8 mouse cellular contexts compared by ENCODE assay signal in the genomic region with DNA sequence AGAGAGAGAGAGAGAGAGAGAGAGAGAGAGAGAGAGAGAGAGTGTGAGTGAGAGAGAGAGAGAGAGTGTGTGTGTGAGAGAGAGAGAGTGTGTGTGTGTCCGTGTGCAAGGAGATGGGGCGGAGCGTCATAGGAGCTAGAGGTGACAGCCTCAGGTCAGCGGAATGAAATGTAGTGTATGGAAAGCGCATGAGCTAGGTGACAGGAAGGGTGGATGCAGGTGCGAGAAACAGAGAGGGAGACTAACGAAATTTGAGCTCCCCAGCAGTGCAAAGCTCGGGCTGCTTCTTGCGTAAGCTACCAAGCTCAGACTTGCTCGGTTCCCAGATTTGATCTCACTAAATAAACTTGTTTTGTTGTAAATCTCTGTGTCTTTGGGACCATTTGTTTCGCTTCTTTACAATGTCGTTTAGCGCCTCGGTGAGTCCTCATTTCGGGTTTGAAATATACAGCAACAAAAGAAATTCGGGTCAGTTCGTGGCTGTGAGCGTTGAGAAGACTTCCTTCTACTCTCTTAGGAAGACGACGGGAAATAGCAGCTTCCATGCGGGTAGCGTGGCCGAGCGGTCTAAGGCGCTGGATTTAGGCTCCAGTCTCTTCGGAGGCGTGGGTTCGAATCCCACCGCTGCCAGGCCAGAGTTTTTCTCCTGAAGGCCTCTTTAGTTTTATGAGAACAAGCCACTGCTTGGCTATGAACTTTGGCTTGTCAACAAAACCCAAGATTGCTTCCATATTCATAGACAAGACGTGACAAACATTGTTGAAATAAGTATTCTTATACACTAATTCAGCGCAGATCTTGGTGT. TPM values are rescaled to one million over a fixed set of nuclear protein-coding genes. Genes with fewer than 3 reads are reported as not detected.
DNase-seq lines count a peak whose midpoint lies in the region; ATAC-seq lines count a peak whose summit lies in the region.

No protein-coding gene starts in this region.

- peaks cover 8% of the 10 kb centered on the region; the same call in 1 of the 2 replicates for H3K27me3 ChIP-seq in embryonic facial prominence, embryonic 11.5 days (ENCODE audit: control insufficient read depth, insufficient read depth, low read length)
- H3K27me3 ChIP-seq in midbrain, embryonic 11.5 days (ENCODE audit: control insufficient read depth, insufficient read depth, low read length) = peaks cover 12% of the 10 kb centered on the region

- H3K4me3 ChIP-seq in embryonic facial prominence, embryonic 11.5 days (ENCODE audit: low read depth, low read length) = peak overlapping the region; percentile 75
- H3K4me3 ChIP-seq in midbrain, embryonic 11.5 days (ENCODE audit: low read depth, low read length) = peak overlapping the region; percentile 59

- no peak overlapping the region for H3K27ac ChIP-seq in embryonic facial prominence, embryonic 11.5 days (replicated peaks; ENCODE audit: low read depth, low read length)
- 0 out of 2 replicates have a peak overlapping the region, but pooled peaks have one; percentile 8 for H3K27ac ChIP-seq in midbrain, embryonic 11.5 days (ENCODE audit: low read depth, low read length)

- under 1% methylated on average over 31 of the region's 31 CpGs for WGBS in embryonic facial prominence, embryonic 11.5 days
- WGBS in midbrain, embryonic 11.5 days = under 1% methylated on average over 31 of the region's 31 CpGs

- ATAC-seq in cerebellum, adult (ENCODE audit: insufficient number of reproducible peaks, low FRiP score, low TSS enrichment) = no peak
- ATAC-seq in embryonic facial prominence, embryonic 11.5 days (replicated peaks; ENCODE audit: insufficient number of reproducible peaks, low FRiP score, low TSS enrichment, low read depth) = peak; percentile 31
- peak; percentile 74 for ATAC-seq in midbrain, embryonic 11.5 days (ENCODE audit: low FRiP score)

- no peaks in the 10 kb centered on the region for H3K36me3 ChIP-seq in embryonic facial prominence, embryonic 11.5 days (replicated peaks; ENCODE audit: control insufficient read depth, insufficient read depth, low read depth, low read length)
- H3K36me3 ChIP-seq in midbrain, embryonic 11.5 days (ENCODE audit: control insufficient read depth, insufficient read depth, low read length) = no peaks in the 10 kb centered on the region

- DNase-seq in cerebellum, adult 11 months = peak; percentile 87
- DNase-seq in embryonic facial prominence, embryonic 11.5 days (ENCODE audit: low spot score) = peak; percentile 98
- peak; percentile 98 for DNase-seq in heart, adult 11 months
- DNase-seq in kidney, adult 11 months = peak; percentile 88
- peak; percentile 90 for DNase-seq in left cerebral cortex, postnatal 4 days
- peak; percentile 100 for DNase-seq in midbrain, embryonic 11.5 days (ENCODE audit: low spot score, missing footprints)
- DNase-seq in right cerebral cortex, postnatal 4 days = peak; percentile 93

- H3K9ac ChIP-seq in embryonic facial prominence, embryonic 11.5 days (replicated peaks; ENCODE audit: low read length) = peak overlapping the region; percentile 29; the same call in 1 of the 2 replicates
- peak overlapping the region; percentile 58 for H3K9ac ChIP-seq in midbrain, embryonic 11.5 days (ENCODE audit: low read length)

- H3K4me2 ChIP-seq in embryonic facial prominence, embryonic 11.5 days (ENCODE audit: low read depth, low read length) = peak overlapping the region; percentile 97
- peak overlapping the region; percentile 87 for H3K4me2 ChIP-seq in midbrain, embryonic 11.5 days

- intact Hi-C loops in left cerebral cortex, postnatal 4 days (cut with DNase I) = loop anchor here (2.0 kb wide), 1 partner anchor 61 kb away; no protein-coding TSS in a partner anchor

- peaks cover 3% of the 10 kb centered on the region for H3K4me1 ChIP-seq in embryonic facial prominence, embryonic 11.5 days (ENCODE audit: control insufficient read depth, insufficient read depth, low read length)
- H3K4me1 ChIP-seq in midbrain, embryonic 11.5 days (ENCODE audit: control insufficient read depth, insufficient read depth, low read length) = peaks cover 33% of the 10 kb centered on the region

- H3K9me3 ChIP-seq in embryonic facial prominence, embryonic 11.5 days (replicated peaks; ENCODE audit: control insufficient read depth, low read length) = no peaks in the 10 kb centered on the region
- H3K9me3 ChIP-seq in midbrain, embryonic 11.5 days (ENCODE audit: control insufficient read depth, low read length) = no peaks in the 10 kb centered on the region

RNA-seq across cellular contexts. Expression of a gene that starts 1.5 kb away (rescaled TPM):
- polyA plus RNA-seq in embryonic facial prominence, embryonic 11.5 days (2014; fragmentation: Nextera tagmentation; extraction: Ambion mirVana) = not detected in 2 replicates
- 1 to 10 TPM; 1.2 to 1.7 TPM for total RNA-seq in left cerebral cortex, postnatal 4 days (2021)
- 0.11 TPM in 1 of 2 replicates, not detected in the other for polyA plus RNA-seq in midbrain, embryonic 11.5 days (2014; fragmentation: Nextera tagmentation; extraction: Ambion mirVana)

RNA-seq across cellular contexts. Expression of a gene that starts 1.8 kb away (rescaled TPM):
- 0.25 and 0.88 TPM in 2 replicates for polyA plus RNA-seq in embryonic facial prominence, embryonic 11.5 days (2014; fragmentation: Nextera tagmentation; extraction: Ambion mirVana)
- 10 to 100 TPM; 10.8 to 13.1 TPM for total RNA-seq in left cerebral cortex, postnatal 4 days (2021)
- 0.15 and 0.74 TPM in 2 replicates for polyA plus RNA-seq in midbrain, embryonic 11.5 days (2014; fragmentation: Nextera tagmentation; extraction: Ambion mirVana)

RNA-seq across cellular contexts. Expression of a gene that starts 3.7 kb away (rescaled TPM):
- 0.11 TPM in 1 of 2 replicates, not detected in the other for polyA plus RNA-seq in embryonic facial prominence, embryonic 11.5 days (2014; fragmentation: Nextera tagmentation; extraction: Ambion mirVana)
- 1 to 10 TPM; 2.3 to 2.6 TPM for total RNA-seq in left cerebral cortex, postnatal 4 days (2021)
- polyA plus RNA-seq in midbrain, embryonic 11.5 days (2014; fragmentation: Nextera tagmentation; extraction: Ambion mirVana) = 0.17 and 0.33 TPM in 2 replicates

RNA-seq across cellular contexts. Expression of a gene that starts 28.9 kb away (rescaled TPM):
- polyA plus RNA-seq in embryonic facial prominence, embryonic 11.5 days (2014; fragmentation: Nextera tagmentation; extraction: Ambion mirVana) = 5.5 and 6.5 TPM in 2 replicates
- 10 to 100 TPM; 52.8 to 58.0 TPM for total RNA-seq in left cerebral cortex, postnatal 4 days (2021)
- 6.0 and 7.3 TPM in 2 replicates for polyA plus RNA-seq in midbrain, embryonic 11.5 days (2014; fragmentation: Nextera tagmentation; extraction: Ambion mirVana)

RNA-seq across cellular contexts. Expression of a gene that starts 32.9 kb away (rescaled TPM):
- 0.20 and 0.27 TPM in 2 replicates for polyA plus RNA-seq in embryonic facial prominence, embryonic 11.5 days (2014; fragmentation: Nextera tagmentation; extraction: Ambion mirVana)
- total RNA-seq in left cerebral cortex, postnatal 4 days (2021) = under 1 TPM; 0.16 to 0.18 TPM
- polyA plus RNA-seq in midbrain, embryonic 11.5 days (2014; fragmentation: Nextera tagmentation; extraction: Ambion mirVana) = not detected in 2 replicates
